Mouse (Mus musculus) hindbrain, embryonic 13.5 days (tissue): ENCODE data around the gene Rnpepl1. TPM values are rescaled to one million over a fixed set of nuclear protein-coding genes. Genes with fewer than 3 reads are reported as not detected.

Source experiments
- ATAC-seq: fragments of 200-750 bp; cut with Nextera tagmentation; 2 replicates; pipeline ENCODE4 v1.8.0; 2017; ENCODE audit warnings: moderate TSS enrichment; ENCODE audit not compliant: low FRiP score
- H3K27ac ChIP-seq: fragments of 300-500 bp; sonication (generic); 2 replicates; pipeline ENCODE4 v1.5.1; 2015; ENCODE audit warnings: inconsistent platforms, mild to moderate bottlenecking, moderate library complexity
- H3K27me3 ChIP-seq: fragments of 300-500 bp; sonication (generic); 2 replicates; pipeline ENCODE4 v1.6.1; 2015; ENCODE audit warnings: mild to moderate bottlenecking, inconsistent platforms
- H3K36me3 ChIP-seq: fragments of 300-500 bp; sonication (generic); 2 replicates; pipeline ENCODE4 v1.6.1; 2015; ENCODE audit warnings: mild to moderate bottlenecking, inconsistent platforms
- H3K4me1 ChIP-seq: fragments of 300-500 bp; sonication (generic); replicated peaks from 2 replicates; pipeline ENCODE4 v1.6.1; 2015; ENCODE audit warnings: inconsistent platforms
- H3K4me2 ChIP-seq: fragments of 300-500 bp; sonication (generic); 2 replicates; pipeline ENCODE4 v1.6.1; 2015; ENCODE audit warnings: inconsistent platforms, mild to moderate bottlenecking, moderate library complexity
- H3K4me3 ChIP-seq: fragments of 300-500 bp; sonication (generic); 2 replicates; pipeline ENCODE4 v1.5.1; 2015; ENCODE audit warnings: mild to moderate bottlenecking, inconsistent platforms
- H3K9ac ChIP-seq: fragments of 300-500 bp; sonication (generic); 2 replicates; pipeline ENCODE4 v1.6.1; 2015; ENCODE audit warnings: mild to moderate bottlenecking, inconsistent platforms
- H3K9me3 ChIP-seq: fragments of 300-500 bp; sonication (generic); 2 replicates; pipeline ENCODE4 v1.6.1; 2016; ENCODE audit warnings: inconsistent platforms
- WGBS: fragments of 180-500 bp; shearing (Covaris S2); methylation state at CpG from one replicate; pipeline ENCODE4 v1.1.7; 2015; 5-methylcytosine and 5-hydroxymethylcytosine counted together
- polyA plus RNA-seq: library from polyadenylated mRNA; unstranded; fragments of >200 nt; fragmentation: Nextera tagmentation; extraction: Ambion mirVana; gene quantifications from 2 replicates; pipeline ENCODE4 v1.2.1, GENCODE M21; 2015

Rnpepl1 gene
- polyA plus RNA-seq, 1 experiment from 2014 or later: 26.5 TPM

GRCm38 (mm10) chr1:92933611-92934010 is 23.0 kb downstream of the Rnpepl1 start:
- Histone ChIP-seq H3K27me3 (peaks cover 21% of the 10 kb centered on the region), H3K4me1 (peaks cover 33% of the 10 kb centered on the region), H3K9me3 (no peaks in the 10 kb centered on the region), H3K4me2 (peak overlapping the region; percentile 64), H3K9ac (peak overlapping the region; percentile 91), H3K36me3 (peaks cover 12% of the 10 kb centered on the region), H3K4me3 (peak overlapping the region; percentile 88), H3K27ac (peak overlapping the region; percentile 99)
- no peak for ATAC-seq
- WGBS: 79% methylated on average over 4 of the region's 4 CpGs

- WGBS: under 1% methylated on average over 45 of the region's 45 CpGs
- peak within 1 kb of the TSS; percentile 88 for H3K4me3 ChIP-seq
- H3K4me1 ChIP-seq: peaks cover 33% of the 10 kb centered on the region
- peak within 1 kb of the TSS; percentile 64 for H3K4me2 ChIP-seq
- ATAC-seq: peak; percentile 100
- peaks cover 19% of the 10 kb centered on the region for H3K36me3 ChIP-seq
- H3K27ac ChIP-seq: peak within 1 kb of the TSS; percentile 99
- peaks cover 16% of the 10 kb centered on the region; the same call in 1 of the 2 replicates for H3K27me3 ChIP-seq
- H3K9me3 ChIP-seq: no peaks in the 10 kb centered on the region
- peak within 1 kb of the TSS; percentile 91 for H3K9ac ChIP-seq
These were observed 23.7 kb downstream of the Rnpepl1 start, which contains the start of gene Capn10 for GRCm38 (mm10) chr1:92934182-92934827. Capn10 (plus strand) TSS chr1:92934376.

- H3K27me3 ChIP-seq: 0 out of 2 replicates have a peak, but pooled peaks cover 6% of the 10 kb centered on the region
- H3K4me1 ChIP-seq: peaks cover 33% of the 10 kb centered on the region
- H3K4me3 ChIP-seq: peak overlapping the region; percentile 88
- H3K27ac ChIP-seq: peak overlapping the region; percentile 99
- no peak for ATAC-seq
- H3K9ac ChIP-seq: peak overlapping the region; percentile 91
- H3K9me3 ChIP-seq: no peaks in the 10 kb centered on the region
- peaks cover 29% of the 10 kb centered on the region for H3K36me3 ChIP-seq
- 18% methylated on average over 10 of the region's 10 CpGs for WGBS
- peak overlapping the region; percentile 64 for H3K4me2 ChIP-seq
These were observed 24.7 kb downstream of the Rnpepl1 start for GRCm38 (mm10) chr1:92935054-92935962.

- peaks cover 35% of the 10 kb centered on the region for H3K36me3 ChIP-seq
- H3K4me1 ChIP-seq: peaks cover 33% of the 10 kb centered on the region
- WGBS: 41% methylated on average over 2 of the region's 2 CpGs
- H3K27ac ChIP-seq: 0 out of 2 replicates have a peak overlapping the region, but pooled peaks have one; percentile 23
- no peak for ATAC-seq
- no peaks in the 10 kb centered on the region for H3K9me3 ChIP-seq
- H3K4me3 ChIP-seq: peak overlapping the region; percentile 88
- H3K27me3 ChIP-seq: 0 out of 2 replicates have a peak, but pooled peaks cover 5% of the 10 kb centered on the region
- H3K9ac ChIP-seq: peak overlapping the region; percentile 91
- peak overlapping the region; percentile 64 for H3K4me2 ChIP-seq
These were observed 25.4 kb downstream of the Rnpepl1 start for GRCm38 (mm10) chr1:92935977-92936376.

GRCm38 (mm10) chr1:92936467-92936866 is 25.9 kb downstream of the Rnpepl1 start:
- Histone ChIP-seq H3K27ac (no peak overlapping the region), H3K27me3 (0 out of 2 replicates have a peak, but pooled peaks cover 5% of the 10 kb centered on the region), H3K4me3 (peak overlapping the region; percentile 88), H3K9ac (peak overlapping the region; percentile 91), H3K36me3 (peaks cover 40% of the 10 kb centered on the region), H3K4me1 (peaks cover 33% of the 10 kb centered on the region), H3K4me2 (peak overlapping the region; percentile 64), H3K9me3 (no peaks in the 10 kb centered on the region)
- WGBS: 55% methylated on average over 3 of the region's 3 CpGs
- no peak for ATAC-seq

DNA sequence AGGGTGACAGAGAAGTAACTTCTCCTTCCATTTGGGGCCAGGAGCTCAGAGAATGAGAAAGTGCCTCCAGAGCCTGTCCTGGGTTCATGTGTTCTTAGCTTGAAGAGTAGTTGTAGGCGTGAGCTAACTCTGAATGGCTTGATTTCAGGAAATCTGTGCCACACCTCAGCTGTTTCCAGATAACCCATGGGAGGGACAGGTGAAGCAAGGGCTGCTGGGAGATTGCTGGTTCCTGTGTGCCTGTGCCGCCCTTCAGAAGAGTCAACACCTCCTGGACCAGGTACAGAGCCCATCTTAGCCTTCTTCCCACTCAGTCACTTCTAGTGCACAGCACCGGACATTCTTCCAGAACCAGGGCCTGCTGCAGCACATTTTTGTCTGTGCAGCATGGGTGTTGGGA is 27.2 kb downstream of the Rnpepl1 start:
- WGBS: 95% methylated on average over 3 of the region's 3 CpGs
- H3K9ac ChIP-seq: no peak overlapping the region

GRCm38 (mm10) chr1:92939746-92940145 is 29.2 kb downstream of the Rnpepl1 start:
- Histone ChIP-seq H3K4me3 (no peak overlapping the region), H3K9me3 (no peaks in the 10 kb centered on the region), H3K4me2 (no peak overlapping the region), H3K4me1 (peaks cover 25% of the 10 kb centered on the region), H3K9ac (no peak overlapping the region), H3K27ac (no peak overlapping the region), H3K36me3 (peaks cover 72% of the 10 kb centered on the region), H3K27me3 (no peaks in the 10 kb centered on the region)
- WGBS: 96% methylated on average over 4 of the region's 4 CpGs
- no peak for ATAC-seq

More for the DNA sequence above, 27.2 kb downstream of the Rnpepl1 start:
- H3K4me2 ChIP-seq: no peak overlapping the region
- peaks cover 33% of the 10 kb centered on the region for H3K4me1 ChIP-seq
- no peak for ATAC-seq
- H3K36me3 ChIP-seq: peaks cover 53% of the 10 kb centered on the region
- no peaks in the 10 kb centered on the region for H3K27me3 ChIP-seq
- no peak overlapping the region for H3K27ac ChIP-seq
- no peaks in the 10 kb centered on the region for H3K9me3 ChIP-seq
- no peak overlapping the region for H3K4me3 ChIP-seq

GRCm38 (mm10) chr1:92943219-92943989 is 32.8 kb downstream of the Rnpepl1 start:
- H3K27me3 ChIP-seq: no peaks in the 10 kb centered on the region
- ATAC-seq: no peak
- no peaks in the 10 kb centered on the region for H3K4me1 ChIP-seq
- no peaks in the 10 kb centered on the region for H3K9me3 ChIP-seq
- peaks cover 99% of the 10 kb centered on the region for H3K36me3 ChIP-seq
- no peak overlapping the region for H3K9ac ChIP-seq
- no peak overlapping the region for H3K27ac ChIP-seq
- no peak overlapping the region for H3K4me2 ChIP-seq
- 93% methylated on average over 19 of the region's 19 CpGs for WGBS
- H3K4me3 ChIP-seq: no peak overlapping the region

GRCm38 (mm10) chr1:92947966-92948365 is 37.4 kb downstream of the Rnpepl1 start:
- Histone ChIP-seq H3K4me3 (no peak overlapping the region), H3K27ac (no peak overlapping the region), H3K27me3 (no peaks in the 10 kb centered on the region), H3K4me1 (no peaks in the 10 kb centered on the region), H3K9ac (no peak overlapping the region), H3K9me3 (no peaks in the 10 kb centered on the region), H3K36me3 (peaks cover 75% of the 10 kb centered on the region), H3K4me2 (no peak overlapping the region)
- WGBS: 96% methylated on average over 3 of the region's 3 CpGs
- no peak for ATAC-seq

- Histone ChIP-seq H3K9me3 (no peaks in the 10 kb centered on the region), H3K27ac (no peak overlapping the region), H3K36me3 (peaks cover 60% of the 10 kb centered on the region), H3K4me1 (no peaks in the 10 kb centered on the region), H3K9ac (no peak overlapping the region), H3K27me3 (no peaks in the 10 kb centered on the region), H3K4me3 (no peak overlapping the region), H3K4me2 (no peak overlapping the region)
- ATAC-seq: no peak
- 64% methylated on average over 6 of the region's 6 CpGs for WGBS
These were observed 38.8 kb downstream of the Rnpepl1 start for GRCm38 (mm10) chr1:92949426-92949825.

GRCm38 (mm10) chr1:92950607-92951006 is 40.0 kb downstream of the Rnpepl1 start, which contains the start of gene Gpr35:
Gpr35 (plus strand) TSS chr1:92950865.
- no peaks in the 10 kb centered on the region for H3K4me1 ChIP-seq
- H3K4me2 ChIP-seq: no peak within 1 kb of the TSS
- H3K4me3 ChIP-seq: no peak within 1 kb of the TSS
- H3K27me3 ChIP-seq: no peaks in the 10 kb centered on the region
- peaks cover 48% of the 10 kb centered on the region for H3K36me3 ChIP-seq
- H3K9me3 ChIP-seq: no peaks in the 10 kb centered on the region
- ATAC-seq: no peak
- no peak within 1 kb of the TSS for H3K9ac ChIP-seq
- H3K27ac ChIP-seq: no peak within 1 kb of the TSS
- WGBS: 89% methylated on average over 5 of the region's 5 CpGs
